Mouse (Mus musculus) hindbrain, embryonic 15.5 days (tissue): ENCODE measurements at regions not wholly inside any gene's neighbourhood (a gene's known extent, or its start where the extent isn't known, plus 50 kb on each side); places are given as distances from the start of the nearest gene placed in this dataset.

ENCODE experiments used
- ATAC-seq: fragments of 200-750 bp; cut with Nextera tagmentation; 2 replicates; pipeline ENCODE4 v1.8.0; 2017; ENCODE audit warnings: low read depth, moderate number of reproducible peaks, moderate TSS enrichment; ENCODE audit not compliant: low FRiP score
- H3K27ac ChIP-seq: fragments of 300-500 bp; sonication (generic); replicated peaks from 2 replicates; pipeline ENCODE4 v1.5.1; 2015; ENCODE audit warnings: mild to moderate bottlenecking, inconsistent platforms
- H3K27me3 ChIP-seq: fragments of 300-500 bp; sonication (generic); 2 replicates; pipeline ENCODE4 v1.6.1; 2015; ENCODE audit warnings: control low read depth, inconsistent platforms
- H3K36me3 ChIP-seq: fragments of 300-500 bp; sonication (generic); 2 replicates; pipeline ENCODE4 v1.6.1; 2015; ENCODE audit warnings: control low read depth, inconsistent platforms
- H3K4me1 ChIP-seq: fragments of 300-500 bp; sonication (generic); replicated peaks from 2 replicates; pipeline ENCODE4 v1.6.1; 2015; ENCODE audit warnings: control low read depth, inconsistent platforms
- H3K4me2 ChIP-seq: fragments of 300-500 bp; sonication (generic); 2 replicates; pipeline ENCODE4 v1.6.1; 2015; ENCODE audit warnings: moderate library complexity, mild to moderate bottlenecking, inconsistent platforms
- H3K4me3 ChIP-seq: fragments of 300-500 bp; sonication (generic); 2 replicates; pipeline ENCODE4 v1.5.1; 2015; ENCODE audit warnings: mild to moderate bottlenecking, inconsistent platforms
- H3K9ac ChIP-seq: fragments of 300-500 bp; sonication (generic); 2 replicates; pipeline ENCODE4 v1.6.1; 2015; ENCODE audit warnings: inconsistent platforms
- H3K9me3 ChIP-seq: fragments of 300-500 bp; sonication (generic); 2 replicates; pipeline ENCODE4 v1.6.1; 2016; ENCODE audit warnings: control low read depth, inconsistent platforms
- WGBS: fragments of 180-500 bp; shearing (Covaris S2); methylation state at CpG from one replicate; pipeline ENCODE4 v1.1.7; 2015; 5-methylcytosine and 5-hydroxymethylcytosine counted together

- Histone ChIP-seq H3K4me1 (peaks cover 55% of the 10 kb centered on the region), H3K27me3 (no peaks in the 10 kb centered on the region), H3K36me3 (no peaks in the 10 kb centered on the region), H3K9me3 (no peaks in the 10 kb centered on the region), H3K4me3 (no peak overlapping the region), H3K9ac (no peak overlapping the region), H3K4me2 (0 out of 2 replicates have a peak overlapping the region, but pooled peaks have one; percentile 0), H3K27ac (peak overlapping the region; percentile 87)
- 23% methylated on average over 5 of the region's 5 CpGs for WGBS
- ATAC-seq: peak; percentile 82
These were observed 155.5 kb upstream of the Ppp2r3a start for GRCm38 (mm10) chr9:101407141-101407540.

- no peak overlapping the region for H3K9ac ChIP-seq
- no peak overlapping the region for H3K4me3 ChIP-seq
- no peaks in the 10 kb centered on the region for H3K9me3 ChIP-seq
- 24% methylated on average over 13 of the region's 13 CpGs for WGBS
- H3K4me1 ChIP-seq: peaks cover 40% of the 10 kb centered on the region
- peak overlapping the region; percentile 1; the same call in 1 of the 2 replicates for H3K27ac ChIP-seq
- no peak overlapping the region for H3K4me2 ChIP-seq
- H3K27me3 ChIP-seq: no peaks in the 10 kb centered on the region
- ATAC-seq: peak; percentile 78
- H3K36me3 ChIP-seq: no peaks in the 10 kb centered on the region
These were observed 153.0 kb upstream of the Ppp2r3a start for GRCm38 (mm10) chr9:101404441-101405081.

GRCm38 (mm10) chr9:101404034-101404433 is 152.4 kb upstream of the Ppp2r3a start:
- Histone ChIP-seq H3K4me1 (peaks cover 40% of the 10 kb centered on the region), H3K36me3 (no peaks in the 10 kb centered on the region)

GRCm38 (mm10) chr9:101402544-101403194 is 151.1 kb upstream of the Ppp2r3a start:
- H3K4me1 ChIP-seq: peaks cover 36% of the 10 kb centered on the region
- H3K27me3 ChIP-seq: no peaks in the 10 kb centered on the region
- H3K9ac ChIP-seq: no peak overlapping the region
- 61% methylated on average over 9 of the region's 9 CpGs for WGBS
- H3K36me3 ChIP-seq: no peaks in the 10 kb centered on the region
- H3K4me3 ChIP-seq: no peak overlapping the region
- no peak for ATAC-seq
- H3K4me2 ChIP-seq: no peak overlapping the region
- H3K27ac ChIP-seq: no peak overlapping the region
- no peaks in the 10 kb centered on the region for H3K9me3 ChIP-seq

More at GRCm38 (mm10) chr9:101404034-101404433, 152.4 kb upstream of the Ppp2r3a start:
- Histone ChIP-seq H3K27ac (peak overlapping the region; percentile 1; the same call in 1 of the 2 replicates), H3K27me3 (no peaks in the 10 kb centered on the region), H3K9me3 (no peaks in the 10 kb centered on the region), H3K9ac (no peak overlapping the region), H3K4me3 (no peak overlapping the region), H3K4me2 (no peak overlapping the region)
- ATAC-seq: no peak
- 59% methylated on average over 3 of the region's 3 CpGs for WGBS

- Histone ChIP-seq H3K4me3 (no peak overlapping the region), H3K27ac (no peak overlapping the region), H3K4me1 (peaks cover 23% of the 10 kb centered on the region), H3K9ac (no peak overlapping the region), H3K27me3 (no peaks in the 10 kb centered on the region), H3K9me3 (no peaks in the 10 kb centered on the region), H3K36me3 (no peaks in the 10 kb centered on the region), H3K4me2 (no peak overlapping the region)
- 82% methylated on average over 9 of the region's 9 CpGs for WGBS
- ATAC-seq: no peak
These were observed 149.8 kb upstream of the Ppp2r3a start for GRCm38 (mm10) chr9:101401416-101401815.

- Histone ChIP-seq H3K36me3 (no peaks in the 10 kb centered on the region), H3K9ac (no peak overlapping the region), H3K4me3 (no peak overlapping the region), H3K4me1 (peaks cover 11% of the 10 kb centered on the region), H3K9me3 (no peaks in the 10 kb centered on the region), H3K4me2 (no peak overlapping the region), H3K27me3 (no peaks in the 10 kb centered on the region), H3K27ac (no peak overlapping the region)
- WGBS: 82% methylated on average over 3 of the region's 3 CpGs
- no peak for ATAC-seq
These were observed 147.3 kb upstream of the Ppp2r3a start for GRCm38 (mm10) chr9:101398858-101399257.

- no peak overlapping the region for H3K4me2 ChIP-seq
- no peaks in the 10 kb centered on the region for H3K4me1 ChIP-seq
- no peaks in the 10 kb centered on the region for H3K9me3 ChIP-seq
- no peaks in the 10 kb centered on the region for H3K27me3 ChIP-seq
- H3K4me3 ChIP-seq: no peak overlapping the region
- no peak for ATAC-seq
- no peaks in the 10 kb centered on the region for H3K36me3 ChIP-seq
- H3K27ac ChIP-seq: no peak overlapping the region
- WGBS: 39% methylated on average over 2 of the region's 2 CpGs
- H3K9ac ChIP-seq: no peak overlapping the region
These were observed 117.8 kb upstream of the Ppp2r3a start for GRCm38 (mm10) chr9:101369380-101369779.

GRCm38 (mm10) chr9:101356607-101357006 is 105.0 kb upstream of the Ppp2r3a start:
- ATAC-seq: no peak
- H3K27ac ChIP-seq: no peak overlapping the region
- no peak overlapping the region for H3K9ac ChIP-seq
- H3K4me2 ChIP-seq: no peak overlapping the region
- no peaks in the 10 kb centered on the region for H3K4me1 ChIP-seq
- no peaks in the 10 kb centered on the region for H3K9me3 ChIP-seq
- H3K27me3 ChIP-seq: no peaks in the 10 kb centered on the region
- H3K4me3 ChIP-seq: no peak overlapping the region
- WGBS: 68% methylated on average over 6 of the region's 6 CpGs
- no peaks in the 10 kb centered on the region for H3K36me3 ChIP-seq

GRCm38 (mm10) chr9:101348771-101349170 is 97.2 kb upstream of the Ppp2r3a start:
- H3K9me3 ChIP-seq: no peaks in the 10 kb centered on the region
- H3K27ac ChIP-seq: no peak overlapping the region
- no peak for ATAC-seq
- no peak overlapping the region for H3K4me3 ChIP-seq
- no peaks in the 10 kb centered on the region for H3K36me3 ChIP-seq
- no peak overlapping the region for H3K4me2 ChIP-seq
- WGBS: 81% methylated on average over 4 of the region's 4 CpGs
- H3K27me3 ChIP-seq: no peaks in the 10 kb centered on the region
- H3K9ac ChIP-seq: no peak overlapping the region
- no peaks in the 10 kb centered on the region for H3K4me1 ChIP-seq

GRCm38 (mm10) chr9:101342887-101343286 is 91.3 kb upstream of the Ppp2r3a start:
- ATAC-seq: no peak
- no peak overlapping the region for H3K4me3 ChIP-seq
- H3K4me2 ChIP-seq: no peak overlapping the region
- no peak overlapping the region for H3K27ac ChIP-seq
- H3K4me1 ChIP-seq: no peaks in the 10 kb centered on the region
- no peaks in the 10 kb centered on the region for H3K27me3 ChIP-seq
- no peaks in the 10 kb centered on the region for H3K36me3 ChIP-seq
- H3K9me3 ChIP-seq: no peaks in the 10 kb centered on the region
- H3K9ac ChIP-seq: no peak overlapping the region
- WGBS: 82% methylated on average over 5 of the region's 5 CpGs

- Histone ChIP-seq H3K27me3 (no peaks in the 10 kb centered on the region), H3K4me2 (no peak overlapping the region), H3K9me3 (no peaks in the 10 kb centered on the region), H3K9ac (no peak overlapping the region), H3K4me1 (no peaks in the 10 kb centered on the region), H3K4me3 (no peak overlapping the region), H3K36me3 (no peaks in the 10 kb centered on the region), H3K27ac (no peak overlapping the region)
- no peak for ATAC-seq
- 70% methylated on average over 11 of the region's 11 CpGs for WGBS
These were observed 89.3 kb upstream of the Ppp2r3a start for GRCm38 (mm10) chr9:101340796-101341465.

GRCm38 (mm10) chr9:101329032-101329824 is 77.6 kb upstream of the Ppp2r3a start:
- H3K4me3 ChIP-seq: no peak overlapping the region
- no peak overlapping the region for H3K9ac ChIP-seq
- H3K27ac ChIP-seq: no peak overlapping the region
- H3K9me3 ChIP-seq: no peaks in the 10 kb centered on the region
- H3K27me3 ChIP-seq: no peaks in the 10 kb centered on the region
- 66% methylated on average over 8 of the region's 8 CpGs for WGBS
- no peaks in the 10 kb centered on the region for H3K36me3 ChIP-seq
- no peaks in the 10 kb centered on the region for H3K4me1 ChIP-seq
- ATAC-seq: no peak
- H3K4me2 ChIP-seq: no peak overlapping the region
